Mouse (Mus musculus) bone marrow, adult 2 months (tissue): ENCODE results near the gene Cd302. TPM values are rescaled to one million over a fixed set of nuclear protein-coding genes. Genes with fewer than 3 reads are reported as not detected.

Source experiments
- H3K27ac ChIP-seq: fragments of 200-500 bp; 2 replicates; pipeline ENCODE4 v1.5.1; 2012; ENCODE audit warnings: low read depth, mild to moderate bottlenecking, control low read depth, inconsistent platforms, low read length; ENCODE audit not compliant: control insufficient read depth, poor library complexity, insufficient read depth
- H3K4me1 ChIP-seq: fragments of 200-500 bp; 2 replicates; pipeline ENCODE4 v1.6.1; 2011; ENCODE audit warnings: low read length; ENCODE audit not compliant: control insufficient read depth, insufficient read depth
- H3K4me3 ChIP-seq: fragments of 200-500 bp; replicated peaks from 2 replicates; pipeline ENCODE3; 2011; ENCODE audit warnings: mild to moderate bottlenecking, low read depth, low read length, control low read depth; ENCODE audit not compliant: control insufficient read depth
- CTCF ChIP-seq: fragments of 200-500 bp; IDR thresholded peaks from 2 replicates; pipeline ENCODE4 v1.5.1; 2011; ENCODE audit warnings: low read length, control low read depth; ENCODE audit not compliant: control insufficient read depth, insufficient read depth
- POLR2A ChIP-seq: fragments of 200-500 bp; IDR thresholded peaks from 2 replicates; pipeline ENCODE4 v1.6.1; 2011; ENCODE audit warnings: low read depth, mild to moderate bottlenecking, control low read depth, low read length, borderline replicate concordance; ENCODE audit not compliant: control insufficient read depth
- WGBS: fragments of 180-500 bp; shearing (Covaris S2); methylation state at CpG from one replicate; pipeline ENCODE4 v1.1.7; 2018; 5-methylcytosine and 5-hydroxymethylcytosine counted together
- polyA plus RNA-seq: library from polyadenylated mRNA; stranded (reverse); fragments of >200 nt; gene quantifications from 2 replicates; pipeline ENCODE4 v1.2.4, GENCODE M21; 2011; ENCODE audit warnings: low replicate concordance; ENCODE audit not compliant: missing spikeins, insufficient read depth, insufficient read length

Cd302 gene
- polyA plus RNA-seq, 1 experiment = 8.1 TPM

- 89% methylated on average over 14 of the region's 14 CpGs for WGBS
- Histone ChIP-seq H3K27ac (no peak overlapping the region), H3K4me3 (no peak overlapping the region), H3K4me1 (no peaks in the 10 kb centered on the region)
- TF ChIP-seq CTCF = no peak
- no peak for TF ChIP-seq POLR2A
Measured at GRCm38 (mm10) chr2:60269856-60270479, 14.3 kb downstream of the Cd302 start.

- TF ChIP-seq POLR2A (no peak), CTCF (no peak)
- Histone ChIP-seq H3K4me1 (no peaks in the 10 kb centered on the region), H3K27ac (no peak overlapping the region), H3K4me3 (no peak overlapping the region)
- 71% methylated on average over 1 of the region's 1 CpGs for whole genome bisulfite sequencing
Measured at GRCm38 (mm10) chr2:60267567-60267966, 16.7 kb downstream of the Cd302 start.

- TF ChIP-seq POLR2A = no peak
- no peak for TF ChIP-seq CTCF
- WGBS = 83% methylated on average over 5 of the region's 5 CpGs
Measured at GRCm38 (mm10) chr2:60260621-60261350, 23.5 kb downstream of the Cd302 start.

GRCm38 (mm10) chr2:60259186-60259585 is 25.1 kb downstream of the Cd302 start:
- H3K4me3 ChIP-seq = no peak overlapping the region
- TF ChIP-seq CTCF (no peak), POLR2A (no peak)
- H3K27ac ChIP-seq = no peak overlapping the region
- H3K4me1 ChIP-seq = no peaks in the 10 kb centered on the region
- WGBS = 85% methylated on average over 5 of the region's 5 CpGs

More at GRCm38 (mm10) chr2:60260621-60261350, 23.5 kb downstream of the Cd302 start:
- no peaks in the 10 kb centered on the region for H3K4me1 ChIP-seq
- no peak overlapping the region for H3K27ac ChIP-seq
- no peak overlapping the region for H3K4me3 ChIP-seq

GRCm38 (mm10) chr2:60256751-60257150 is 27.5 kb downstream of the Cd302 start:
- Histone ChIP-seq H3K4me1 (no peaks in the 10 kb centered on the region), H3K27ac (no peak overlapping the region), H3K4me3 (no peak overlapping the region)
- 79% methylated on average over 2 of the region's 2 CpGs for whole genome bisulfite sequencing
- no peak for TF ChIP-seq CTCF
- no peak for TF ChIP-seq POLR2A

GRCm38 (mm10) chr2:60253506-60253905 is 30.8 kb downstream of the Cd302 start:
- no peak overlapping the region for H3K27ac ChIP-seq
- H3K4me1 ChIP-seq = no peaks in the 10 kb centered on the region
- TF ChIP-seq CTCF = no peak
- TF ChIP-seq POLR2A = no peak

GRCm38 (mm10) chr2:60252782-60253181 is 31.5 kb downstream of the Cd302 start:
- 90% methylated on average over 4 of the region's 4 CpGs for WGBS
- H3K4me1 ChIP-seq = no peaks in the 10 kb centered on the region
- no peak overlapping the region for H3K27ac ChIP-seq
- TF ChIP-seq CTCF (no peak), POLR2A (no peak)
- H3K4me3 ChIP-seq = no peak overlapping the region

More at GRCm38 (mm10) chr2:60253506-60253905, 30.8 kb downstream of the Cd302 start:
- H3K4me3 ChIP-seq = no peak overlapping the region

- no peak for TF ChIP-seq POLR2A
- no peak for TF ChIP-seq CTCF
- 84% methylated on average over 7 of the region's 7 CpGs for WGBS
- Histone ChIP-seq H3K4me1 (no peaks in the 10 kb centered on the region), H3K4me3 (no peak overlapping the region), H3K27ac (no peak overlapping the region)
Measured at GRCm38 (mm10) chr2:60234506-60234905, 49.8 kb downstream of the Cd302 start.
